Mouse (Mus musculus): Measurements from ENCODE around the gene Prdm1. TPM values are rescaled to one million over a fixed set of nuclear protein-coding genes. Genes with fewer than 3 reads are reported as not detected.

Gene Prdm1
- polyA plus RNA-seq, 1 experiment from 2014 or later: 0.62 TPM

GRCm38 (mm10) chr10:44490899-44491422 is 37.3 kb downstream of the Prdm1 start:
- 86% methylated on average over 5 of the region's 5 CpGs for WGBS
- H3K27me3 ChIP-seq: no peaks in the 10 kb centered on the region
- H3K4me3 ChIP-seq (replicated peaks): no peak overlapping the region
- H3K4me1 ChIP-seq (replicated peaks): no peaks in the 10 kb centered on the region
- no peaks in the 10 kb centered on the region for H3K9me3 ChIP-seq
- no peaks in the 10 kb centered on the region for H3K36me3 ChIP-seq
- H3K9ac ChIP-seq (replicated peaks): no peak overlapping the region
- H3K27ac ChIP-seq: no peak overlapping the region
- no peak for ATAC-seq
- no peak overlapping the region for H3K4me2 ChIP-seq (replicated peaks)

GRCm38 (mm10) chr10:44487132-44487531 is 41.2 kb downstream of the Prdm1 start:
- H3K4me2 ChIP-seq (replicated peaks): no peak overlapping the region
- H3K27me3 ChIP-seq: no peaks in the 10 kb centered on the region
- H3K4me3 ChIP-seq (replicated peaks): no peak overlapping the region
- H3K9me3 ChIP-seq: no peaks in the 10 kb centered on the region
- H3K27ac ChIP-seq: no peak overlapping the region
- H3K4me1 ChIP-seq (replicated peaks): no peaks in the 10 kb centered on the region
- no peaks in the 10 kb centered on the region for H3K36me3 ChIP-seq
- no peak overlapping the region for H3K9ac ChIP-seq (replicated peaks)
- WGBS: 96% methylated on average over 10 of the region's 11 CpGs
- ATAC-seq: no peak

- H3K4me2 ChIP-seq (replicated peaks): no peak overlapping the region
- H3K27me3 ChIP-seq: no peaks in the 10 kb centered on the region
- no peak overlapping the region for H3K4me3 ChIP-seq (replicated peaks)
- no peaks in the 10 kb centered on the region for H3K9me3 ChIP-seq
- H3K36me3 ChIP-seq: no peaks in the 10 kb centered on the region
- H3K9ac ChIP-seq (replicated peaks): no peak overlapping the region
- WGBS: 85% methylated on average over 5 of the region's 5 CpGs
- H3K27ac ChIP-seq: no peak overlapping the region
- H3K4me1 ChIP-seq (replicated peaks): no peaks in the 10 kb centered on the region
- ATAC-seq: no peak
These were observed 44.2 kb downstream of the Prdm1 start for GRCm38 (mm10) chr10:44484077-44484476.

- Histone ChIP-seq H3K9me3 (no peaks in the 10 kb centered on the region), H3K4me1 (replicated peaks) (no peaks in the 10 kb centered on the region), H3K27ac (no peak overlapping the region), H3K27me3 (no peaks in the 10 kb centered on the region; the same call in 1 of the 2 replicates), H3K36me3 (no peaks in the 10 kb centered on the region), H3K4me2 (replicated peaks) (no peak overlapping the region), H3K4me3 (replicated peaks) (no peak overlapping the region), H3K9ac (replicated peaks) (no peak overlapping the region)
- no peak for ATAC-seq
- 74% methylated on average over 6 of the region's 6 CpGs for WGBS
These were observed 45.2 kb downstream of the Prdm1 start for GRCm38 (mm10) chr10:44483116-44483515.

- no peak for ATAC-seq
- H3K36me3 ChIP-seq: no peaks in the 10 kb centered on the region
These were observed 46.9 kb downstream of the Prdm1 start for GRCm38 (mm10) chr10:44481379-44481778.

GRCm38 (mm10) chr10:44479286-44479685 is 49.0 kb downstream of the Prdm1 start:
- no peaks in the 10 kb centered on the region for H3K36me3 ChIP-seq
- H3K9me3 ChIP-seq: no peaks in the 10 kb centered on the region
- no peak overlapping the region for H3K27ac ChIP-seq
- H3K9ac ChIP-seq (replicated peaks): no peak overlapping the region
- H3K4me2 ChIP-seq (replicated peaks): no peak overlapping the region
- ATAC-seq: no peak
- 72% methylated on average over 6 of the region's 6 CpGs for WGBS
- H3K27me3 ChIP-seq: no peaks in the 10 kb centered on the region; the same call in 1 of the 2 replicates
- no peak overlapping the region for H3K4me3 ChIP-seq (replicated peaks)
- peaks cover 4% of the 10 kb centered on the region for H3K4me1 ChIP-seq (replicated peaks)

More at GRCm38 (mm10) chr10:44481379-44481778, 46.9 kb downstream of the Prdm1 start:
- no peaks in the 10 kb centered on the region for H3K9me3 ChIP-seq
- no peak overlapping the region for H3K27ac ChIP-seq
- no peak overlapping the region for H3K9ac ChIP-seq (replicated peaks)
- WGBS: 94% methylated on average over 5 of the region's 5 CpGs
- H3K4me2 ChIP-seq (replicated peaks): no peak overlapping the region
- H3K4me3 ChIP-seq (replicated peaks): no peak overlapping the region
- peaks cover 3% of the 10 kb centered on the region for H3K4me1 ChIP-seq (replicated peaks)
- no peaks in the 10 kb centered on the region; the same call in 1 of the 2 replicates for H3K27me3 ChIP-seq

GRCm38 (mm10) chr10:44478091-44478490 is 50.2 kb downstream of the Prdm1 start:
- Histone ChIP-seq H3K4me1 (replicated peaks) (peaks cover 4% of the 10 kb centered on the region), H3K4me2 (replicated peaks) (no peak overlapping the region), H3K27me3 (no peaks in the 10 kb centered on the region; the same call in 1 of the 2 replicates), H3K4me3 (replicated peaks) (no peak overlapping the region), H3K27ac (no peak overlapping the region), H3K9ac (replicated peaks) (no peak overlapping the region), H3K9me3 (no peaks in the 10 kb centered on the region), H3K36me3 (no peaks in the 10 kb centered on the region)
- WGBS: 81% methylated on average over 5 of the region's 5 CpGs
- no peak for ATAC-seq

GRCm38 (mm10) chr10:44477240-44477639 is 51.1 kb downstream of the Prdm1 start:
- no peaks in the 10 kb centered on the region; the same call in 1 of the 2 replicates for H3K27me3 ChIP-seq
- H3K9ac ChIP-seq (replicated peaks): no peak overlapping the region
- H3K4me3 ChIP-seq (replicated peaks): no peak overlapping the region
- WGBS: 74% methylated on average over 8 of the region's 8 CpGs
- H3K4me1 ChIP-seq (replicated peaks): peaks cover 4% of the 10 kb centered on the region
- H3K9me3 ChIP-seq: no peaks in the 10 kb centered on the region
- H3K36me3 ChIP-seq: no peaks in the 10 kb centered on the region
- no peak overlapping the region for H3K4me2 ChIP-seq (replicated peaks)
- no peak overlapping the region for H3K27ac ChIP-seq
- no peak for ATAC-seq

- no peak overlapping the region for H3K9ac ChIP-seq (replicated peaks)
- H3K27me3 ChIP-seq: no peaks in the 10 kb centered on the region; the same call in 1 of the 2 replicates
- no peaks in the 10 kb centered on the region for H3K36me3 ChIP-seq
- ATAC-seq: no peak
- WGBS: 70% methylated on average over 13 of the region's 13 CpGs
- peaks cover 4% of the 10 kb centered on the region for H3K4me1 ChIP-seq (replicated peaks)
- no peak overlapping the region for H3K4me3 ChIP-seq (replicated peaks)
- H3K27ac ChIP-seq: no peak overlapping the region
- no peak overlapping the region for H3K4me2 ChIP-seq (replicated peaks)
- H3K9me3 ChIP-seq: no peaks in the 10 kb centered on the region
These were observed 51.8 kb downstream of the Prdm1 start for GRCm38 (mm10) chr10:44476523-44476922.

- Histone ChIP-seq H3K27ac (no peak overlapping the region), H3K4me3 (replicated peaks) (no peak overlapping the region), H3K4me2 (replicated peaks) (no peak overlapping the region), H3K36me3 (no peaks in the 10 kb centered on the region), H3K9me3 (no peaks in the 10 kb centered on the region), H3K27me3 (no peaks in the 10 kb centered on the region; the same call in 1 of the 2 replicates), H3K9ac (replicated peaks) (no peak overlapping the region), H3K4me1 (replicated peaks) (peaks cover 4% of the 10 kb centered on the region)
- ATAC-seq: no peak
- 89% methylated on average over 3 of the region's 3 CpGs for WGBS
These were observed 52.9 kb downstream of the Prdm1 start for GRCm38 (mm10) chr10:44475376-44475775.

GRCm38 (mm10) chr10:44474256-44474655 is 54.0 kb downstream of the Prdm1 start:
- Histone ChIP-seq H3K4me3 (replicated peaks) (no peak overlapping the region), H3K4me2 (replicated peaks) (no peak overlapping the region), H3K27ac (no peak overlapping the region), H3K9ac (replicated peaks) (no peak overlapping the region), H3K27me3 (no peaks in the 10 kb centered on the region; the same call in 1 of the 2 replicates), H3K36me3 (no peaks in the 10 kb centered on the region), H3K9me3 (no peaks in the 10 kb centered on the region), H3K4me1 (replicated peaks) (peaks cover 4% of the 10 kb centered on the region)
- 62% methylated on average over 10 of the region's 10 CpGs for WGBS
- ATAC-seq: peak; percentile 58; the same call in 1 of the 2 replicates

- Histone ChIP-seq H3K4me1 (replicated peaks) (peaks cover 11% of the 10 kb centered on the region; the same call in 1 of the 2 replicates), H3K36me3 (no peaks in the 10 kb centered on the region), H3K27me3 (peaks cover 43% of the 10 kb centered on the region), H3K27ac (no peak overlapping the region), H3K9me3 (no peaks in the 10 kb centered on the region), H3K4me3 (replicated peaks) (no peak overlapping the region), H3K4me2 (replicated peaks) (0 out of 2 replicates have a peak overlapping the region, but pooled peaks have one; percentile 11), H3K9ac (replicated peaks) (no peak overlapping the region)
- ATAC-seq: no peak
- WGBS: 21% methylated on average over 8 of the region's 8 CpGs
These were observed 62.7 kb downstream of the Prdm1 start for GRCm38 (mm10) chr10:44465618-44466017.

- 53% methylated on average over 5 of the region's 5 CpGs for WGBS
- Histone ChIP-seq H3K4me2 (replicated peaks) (no peak overlapping the region), H3K4me3 (replicated peaks) (no peak overlapping the region), H3K27ac (no peak overlapping the region), H3K4me1 (replicated peaks) (peaks cover 11% of the 10 kb centered on the region; the same call in 1 of the 2 replicates), H3K9me3 (no peaks in the 10 kb centered on the region), H3K27me3 (peaks cover 47% of the 10 kb centered on the region), H3K36me3 (no peaks in the 10 kb centered on the region), H3K9ac (replicated peaks) (no peak overlapping the region)
- no peak for ATAC-seq
These were observed 63.7 kb downstream of the Prdm1 start for GRCm38 (mm10) chr10:44464563-44464962.

Data from midbrain, embryonic 13.5 days (tissue).